ENCODE assay signal across 18 mouse cellular contexts in the genomic region with DNA sequence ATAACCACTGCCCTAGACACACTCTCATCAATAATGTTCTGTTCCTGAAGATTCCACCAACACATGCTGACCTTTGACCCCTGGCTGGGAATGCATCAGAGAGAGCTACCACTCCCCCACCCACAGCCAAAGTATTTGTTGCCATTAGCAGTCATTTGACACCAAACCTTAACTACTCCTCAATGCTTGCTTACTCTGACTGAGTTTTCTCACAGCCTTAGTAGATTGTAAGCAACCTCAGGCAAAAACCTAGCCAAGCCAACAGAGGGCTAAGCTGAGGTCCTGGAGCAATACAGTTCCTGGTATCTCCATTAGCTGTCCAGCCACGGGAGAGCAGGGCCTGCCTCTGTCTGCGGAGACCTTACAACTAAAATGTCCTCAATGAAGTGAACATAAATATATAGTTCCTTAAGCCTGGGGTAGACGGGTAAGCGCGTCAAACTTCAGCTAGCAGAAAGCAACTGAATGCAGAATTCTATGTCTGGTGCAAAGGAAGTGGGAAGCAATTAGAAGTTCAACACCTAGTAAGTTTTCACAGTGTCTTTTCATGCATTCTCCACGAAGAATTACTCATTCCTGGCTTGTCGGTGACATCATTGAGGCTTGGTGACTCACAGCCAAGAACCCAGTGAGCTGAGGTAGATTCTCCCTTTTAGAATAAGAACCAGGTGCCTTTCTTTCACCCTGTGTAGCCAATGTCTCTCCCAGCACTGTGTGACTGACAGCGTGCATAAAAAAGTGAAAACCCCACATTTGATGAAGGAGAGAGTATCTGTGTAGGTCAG.
A peak's percentile ranks its signal among the peaks of the same experiment; 100 is the strongest.
DNase-seq lines count a peak whose midpoint lies in the region; ATAC-seq and TF ChIP-seq lines count a peak whose summit lies in the region.
"Had no signal": no experiment of that assay in that cellular context is flagged by ENCODE, and none has a peak within 500 bp of the region (broad histone marks: within the 10 kb centered on the region; RNA-seq: fewer than 3 reads in every experiment).

No protein-coding gene starts in this region.

- H3K79me2 ChIP-seq in CH12.LX (replicated peaks; ENCODE audit: control insufficient read depth, extremely low read depth, insufficient read depth, poor library complexity, severe bottlenecking) = no peaks in the 10 kb centered on the region

- no peak overlapping the region for H3K4me3 ChIP-seq in kidney, postnatal 0 days (replicated peaks; ENCODE audit: low read depth, low read length)
- H3K4me3 ChIP-seq in kidney, adult 2 months (ENCODE audit: insufficient read depth, low read depth, low read length) = no peak overlapping the region
- no peak overlapping the region for H3K4me3 ChIP-seq in CH12.LX (replicated peaks in 1 of 3; ENCODE audit: low read depth in 2 of 3, low read length in 2 of 3, poor library complexity in 1 of 3)
- H3K4me3 ChIP-seq: forebrain, embryonic 12.5 days; hindbrain, embryonic 13.5 days; intestine, embryonic 15.5 days; liver, embryonic 12.5 days; midbrain, embryonic 15.5 days had no signal

- WGBS in kidney, postnatal 0 days = 59% methylated on average over 8 of the region's 8 CpGs
- WGBS in kidney, adult 2 months = 66% methylated on average over 8 of the region's 8 CpGs

- H3K4me2 ChIP-seq in kidney, postnatal 0 days (ENCODE audit: low read length) = no peak overlapping the region
- peak overlapping the region; percentile 22; the same call in 1 of the 2 replicates for H3K4me2 ChIP-seq in CH12.LX (ENCODE audit: insufficient read depth, low read depth, poor library complexity, severe bottlenecking)
- H3K4me2 ChIP-seq: forebrain, embryonic 12.5 days; heart, embryonic 11.5 days; hindbrain, embryonic 13.5 days; intestine, embryonic 15.5 days; liver, embryonic 12.5 days; lung, embryonic 14.5 days; midbrain, embryonic 15.5 days had no signal

- H3K27ac ChIP-seq in kidney, postnatal 0 days = 0 out of 2 replicates have a peak overlapping the region, but pooled peaks have one; percentile 6
- H3K27ac ChIP-seq in kidney, adult 2 months (ENCODE audit: insufficient read depth, low read depth, low read length) = no peak overlapping the region
- H3K27ac ChIP-seq in CH12.LX (ENCODE audit: insufficient read depth, low read depth) = peak overlapping the region; percentile 23; the same call in 1 of the 2 replicates
- H3K27ac ChIP-seq: forebrain, embryonic 12.5 days; hindbrain, embryonic 13.5 days; intestine, embryonic 15.5 days; liver, embryonic 12.5 days; midbrain, embryonic 15.5 days had no signal

- TF ChIP-seq CTCF in kidney, postnatal 0 days (IDR thresholded peaks at IDR 0.05; ENCODE audit: low read depth) = no peak
- TF ChIP-seq CTCF in kidney, adult 2 months (conservative IDR thresholded peaks at IDR 0.05; ENCODE audit: insufficient read depth, insufficient read length, low read depth, low read length) = no peak
- no peak for TF ChIP-seq CTCF in CH12.LX (conservative IDR thresholded peaks at IDR 0.05 in 1 of 2, IDR thresholded peaks at IDR 0.05 in 1 of 2; ENCODE audit: low read depth in 2 of 2, low read length in 2 of 2)

- in situ Hi-C loops in CH12.LX (cut with MboI; ENCODE audit: low pct_ligation_motif_present, low pct_unique_long_range_greater_than_20kb, low sequenced_read_pairs) = loop anchor here (10.0 to 25.0 kb wide), 2 partner anchors 208 to 420 kb away; no protein-coding TSS in a partner anchor

- no peak for TF ChIP-seq POLR2A in kidney, adult 2 months (IDR thresholded peaks at IDR 0.05; ENCODE audit: low read depth, low read length)
- TF ChIP-seq POLR2A in CH12.LX (IDR thresholded peaks at IDR 0.05; ENCODE audit: low read depth, low read length) = no peak

- no peaks in the 10 kb centered on the region for H3K36me3 ChIP-seq in kidney, postnatal 0 days (ENCODE audit: insufficient read depth, low read length)
- no peaks in the 10 kb centered on the region for H3K36me3 ChIP-seq in kidney, adult 2 months (ENCODE audit: control insufficient read depth, insufficient read depth, low read length)
- H3K36me3 ChIP-seq in CH12.LX (replicated peaks in 1 of 2; ENCODE audit: control insufficient read depth in 1 of 2, insufficient read depth in 1 of 2, low read length in 1 of 2) = no peaks in the 10 kb centered on the region
- H3K36me3 ChIP-seq: forebrain, embryonic 12.5 days; hindbrain, embryonic 13.5 days; intestine, embryonic 15.5 days; liver, embryonic 12.5 days; midbrain, embryonic 15.5 days had no signal

- dilution Hi-C loops in CH12.LX (cut with MboI; ENCODE audit: extremely low pct_ligation_motif_present, extremely low pct_unique_long_range_greater_than_20kb, low sequenced_read_pairs) = no loop called here

- DNase-seq in adrenal gland, adult 2 months = peak; percentile 44
- no peak for DNase-seq in adrenal gland, adult 18-20 months (ENCODE audit: low spot score in 2 of 2)
- DNase-seq in kidney, postnatal 0 days (ENCODE audit: low spot score) = peak; percentile 85
- no peak for DNase-seq in kidney, adult 2 months
- peak; percentile 82 for DNase-seq in CH12.LX (ENCODE audit: extremely low read depth)
- peak; percentile 47 for DNase-seq in embryo, embryonic 11 days
- no peak for DNase-seq in heart, adult 9 months (ENCODE audit: low spot score in 2 of 2)
- DNase-seq in layer of hippocampus, adult 11-12 months (ENCODE audit: low spot score) = no peak
- DNase-seq: cerebellum, adult 8-10 months; heart, postnatal 14 days; lung, embryonic 14.5 days; thymus, postnatal 36 days had no signal

- ATAC-seq in kidney, postnatal 0 days (replicated peaks; ENCODE audit: low FRiP score, low read depth) = peak; percentile 79
- ATAC-seq: intestine, embryonic 15.5 days; liver, embryonic 12.5 days; midbrain, embryonic 15.5 days had no signal

- H3K9me3 ChIP-seq in kidney, postnatal 0 days (replicated peaks; ENCODE audit: low read length) = no peaks in the 10 kb centered on the region
- no peaks in the 10 kb centered on the region for H3K9me3 ChIP-seq in CH12.LX (replicated peaks; ENCODE audit: low read length)
- H3K9me3 ChIP-seq: forebrain, embryonic 12.5 days; hindbrain, embryonic 13.5 days; intestine, embryonic 15.5 days; liver, embryonic 12.5 days; midbrain, embryonic 15.5 days had no signal

- no peak overlapping the region for H3K9ac ChIP-seq in kidney, postnatal 0 days (ENCODE audit: low read depth, low read length)
- H3K9ac ChIP-seq in CH12.LX (ENCODE audit: insufficient read depth, low read depth) = no peak overlapping the region
- H3K9ac ChIP-seq: forebrain, embryonic 12.5 days; hindbrain, embryonic 13.5 days; intestine, embryonic 15.5 days; liver, embryonic 12.5 days; lung, embryonic 14.5 days; midbrain, embryonic 15.5 days had no signal

- no peaks in the 10 kb centered on the region for H3K4me1 ChIP-seq in kidney, postnatal 0 days (replicated peaks; ENCODE audit: insufficient read depth, low read length)
- H3K4me1 ChIP-seq in kidney, adult 2 months (ENCODE audit: control insufficient read depth, insufficient read depth, low read length) = no peaks in the 10 kb centered on the region
- H3K4me1 ChIP-seq in CH12.LX (ENCODE audit: control insufficient read depth in 1 of 2, insufficient read depth in 2 of 2) = peaks cover 6 to 28% of the 10 kb centered on the region in 2 experiments
- H3K4me1 ChIP-seq: intestine, embryonic 15.5 days; liver, embryonic 12.5 days had no signal

- no peaks in the 10 kb centered on the region for H3K27me3 ChIP-seq in kidney, postnatal 0 days (ENCODE audit: insufficient read depth, low read length)
- no peaks in the 10 kb centered on the region for H3K27me3 ChIP-seq in kidney, adult 2 months (replicated peaks; ENCODE audit: control insufficient read depth, insufficient read depth, low read length)
- no peaks in the 10 kb centered on the region for H3K27me3 ChIP-seq in CH12.LX (replicated peaks)
- H3K27me3 ChIP-seq: forebrain, embryonic 12.5 days; hindbrain, embryonic 13.5 days; intestine, embryonic 15.5 days; liver, embryonic 12.5 days; midbrain, embryonic 15.5 days had no signal

- TF ChIP-seq RAD21 in CH12.LX (IDR thresholded peaks at IDR 0.05; ENCODE audit: low read depth, low read length) = no peak

- peak; percentile 84 for TF ChIP-seq EP300 in CH12.LX (IDR thresholded peaks at IDR 0.05; ENCODE audit: low read length)

TF ChIP-seq in CH12.LX, 34 proteins besides CTCF, POLR2A, EP300 and RAD21 (continues in another document):
- TF ChIP-seq TCF12 (IDR thresholded peaks at IDR 0.05; ENCODE audit: low read depth, low read length) = 0 out of 2 replicates have a peak, but pooled peaks have one; percentile 25
- TF ChIP-seq E2F4 (IDR thresholded peaks at IDR 0.05; ENCODE audit: insufficient replicate concordance, low read depth, low read length) = no peak
- no peak for TF ChIP-seq USF2 (conservative IDR thresholded peaks at IDR 0.05; ENCODE audit: low read depth, low read length)
- TF ChIP-seq MYC (IDR thresholded peaks at IDR 0.05; ENCODE audit: low read depth, low read length) = no peak
- peak; percentile 92 for TF ChIP-seq JUN (IDR thresholded peaks at IDR 0.05; ENCODE audit: insufficient read depth, low read depth, low read length)
- no peak for TF ChIP-seq SIN3A (IDR thresholded peaks at IDR 0.05; ENCODE audit: low read length)
- no peak for TF ChIP-seq MAFK (IDR thresholded peaks at IDR 0.05; ENCODE audit: insufficient replicate concordance, low read length)
- no peak for TF ChIP-seq POLR2AphosphoS2 (IDR thresholded peaks at IDR 0.05; ENCODE audit: low read depth, low read length)
- TF ChIP-seq ZNF384 (IDR thresholded peaks at IDR 0.05; ENCODE audit: low read depth, low read length) = no peak
- no peak for TF ChIP-seq UBTF (IDR thresholded peaks at IDR 0.05; ENCODE audit: low read depth, low read length)
- TF ChIP-seq IRF4 (IDR thresholded peaks at IDR 0.05; ENCODE audit: low read depth, low read length) = peak; percentile 89
- TF ChIP-seq ETS1 (conservative IDR thresholded peaks at IDR 0.05; ENCODE audit: low read depth, low read length) = peak; percentile 92
- TF ChIP-seq ZKSCAN1 (IDR thresholded peaks at IDR 0.05; ENCODE audit: borderline replicate concordance, low read depth, low read length) = no peak
- 0 out of 2 replicates have a peak, but pooled peaks have one; percentile 17 for TF ChIP-seq MAZ (IDR thresholded peaks at IDR 0.05; ENCODE audit: low read depth, low read length)
- TF ChIP-seq RCOR1 (conservative IDR thresholded peaks at IDR 0.05; ENCODE audit: low read depth, low read length) = 0 out of 2 replicates have a peak, but pooled peaks have one; percentile 60
- no peak for TF ChIP-seq CHD1 (IDR thresholded peaks at IDR 0.05; ENCODE audit: low read depth, low read length)
- no peak for TF ChIP-seq ELF1 (IDR thresholded peaks at IDR 0.05; ENCODE audit: low read depth, low read length)
- TF ChIP-seq MEF2A (IDR thresholded peaks at IDR 0.05; ENCODE audit: borderline replicate concordance, low read depth, low read length) = peak; percentile 75
- TF ChIP-seq NELFE (IDR thresholded peaks at IDR 0.05; ENCODE audit: low read depth, low read length) = no peak
- no peak for TF ChIP-seq SMC3 (IDR thresholded peaks at IDR 0.05; ENCODE audit: low read depth, low read length)
- TF ChIP-seq CHD2 (IDR thresholded peaks at IDR 0.05; ENCODE audit: low read length) = no peak
- no peak for TF ChIP-seq KAT2A (IDR thresholded peaks at IDR 0.05; ENCODE audit: insufficient replicate concordance, low read length)

Comparison
In these comparisons a context has a peak if more than half of its experiments do, and no peak if none do; other contexts are left out.
1. DNase-seq: peak in adrenal gland, adult 2 months (single experiment), kidney, postnatal 0 days (single experiment), CH12.LX (single experiment) and embryo, embryonic 11 days (single experiment); none in adrenal gland, adult 18-20 months (0 of 2), kidney, adult 2 months (single experiment), heart, adult 9 months (0 of 2) and layer of hippocampus, adult 11-12 months (single experiment).